Mouse (Mus musculus) megakaryocyte, embryonic 14.5 days (primary cell): ENCODE measurements around the gene Adam19.

Source experiments
- FLI1 ChIP-seq: IDR thresholded peaks from 2 replicates; pipeline ENCODE4 v1.6.1; 2012; ENCODE audit warnings: low read length, inconsistent platforms, mixed read lengths
- GATA1 ChIP-seq: IDR thresholded peaks from 3 replicates; pipeline ENCODE4 v1.6.1; 2012; ENCODE audit warnings: mixed read lengths, low read length, inconsistent platforms, borderline replicate concordance

- no peak for TF ChIP-seq GATA1
- TF ChIP-seq FLI1, result no peak
Measured at GRCm38 (mm10) chr11:46127621-46128547, 72.1 kb downstream of the Adam19 start.
